Mouse (Mus musculus): ENCODE results near the gene Cspg4. TPM values are rescaled to one million over a fixed set of nuclear protein-coding genes. Genes with fewer than 3 reads are reported as not detected.
"Not testable (repeated sequence)": the region's sequence is repeated elsewhere in the genome, so short reads cannot be mapped to it uniquely, and the experiment has no call there.

Gene Cspg4
- polyA plus RNA-seq, 1 experiment from 2014 or later, result 23.9 TPM

GRCm38 (mm10) chr9:56930556-56930955 is 65.7 kb downstream of the Cspg4 start:
- Histone ChIP-seq H3K4me1 (replicated peaks; ENCODE audit: control insufficient read depth, insufficient read depth, low read length) (peaks cover 18% of the 10 kb centered on the region), H3K27me3 (ENCODE audit: control insufficient read depth, insufficient read depth, low read depth, low read length) (no peaks in the 10 kb centered on the region), H3K4me2 (ENCODE audit: low read depth, low read length) (no peak overlapping the region), H3K36me3 (ENCODE audit: control insufficient read depth, insufficient read depth, low read length) (no peaks in the 10 kb centered on the region; the same call in 1 of the 2 replicates), H3K9me3 (ENCODE audit: control insufficient read depth, low read length) (no peaks in the 10 kb centered on the region), H3K4me3 (ENCODE audit: low read length) (no peak overlapping the region), H3K27ac (ENCODE audit: low read length) (no peak overlapping the region), H3K9ac (ENCODE audit: low read length) (no peak overlapping the region)
- 46% methylated on average over 1 of the region's 1 CpGs for WGBS
- no peak for ATAC-seq (ENCODE audit: low read depth)

GRCm38 (mm10) chr9:56936861-56937222 is 72.0 kb downstream of the Cspg4 start:
- WGBS, result 17% methylated on average over 6 of the region's 6 CpGs
- no peaks in the 10 kb centered on the region for H3K9me3 ChIP-seq (ENCODE audit: control insufficient read depth, low read length)
- peaks cover 12% of the 10 kb centered on the region for H3K4me1 ChIP-seq (replicated peaks; ENCODE audit: control insufficient read depth, insufficient read depth, low read length)
- peak overlapping the region; percentile 65 for H3K27ac ChIP-seq (ENCODE audit: low read length)
- H3K4me2 ChIP-seq (ENCODE audit: low read depth, low read length), result peak overlapping the region; percentile 75
- no peaks in the 10 kb centered on the region for H3K36me3 ChIP-seq (ENCODE audit: control insufficient read depth, insufficient read depth, low read length)
- ATAC-seq (ENCODE audit: low read depth), result no peak
- peak overlapping the region; percentile 72 for H3K4me3 ChIP-seq (ENCODE audit: low read length)
- no peaks in the 10 kb centered on the region for H3K27me3 ChIP-seq (ENCODE audit: control insufficient read depth, insufficient read depth, low read depth, low read length)
- H3K9ac ChIP-seq (ENCODE audit: low read length), result peak overlapping the region; percentile 51

GRCm38 (mm10) chr9:56937223-56938160 is 72.7 kb downstream of the Cspg4 start, which contains the start of gene Imp3:
TSS of gene Imp3 (plus strand) at chr9:56937475.
- Histone ChIP-seq H3K4me2 (ENCODE audit: low read depth, low read length) (peak within 1 kb of the TSS; percentile 80), H3K36me3 (ENCODE audit: control insufficient read depth, insufficient read depth, low read length) (no peaks in the 10 kb centered on the region), H3K4me1 (replicated peaks; ENCODE audit: control insufficient read depth, insufficient read depth, low read length) (peaks cover 12% of the 10 kb centered on the region), H3K27ac (ENCODE audit: low read length) (peak within 1 kb of the TSS; percentile 94), H3K9ac (ENCODE audit: low read length) (peak within 1 kb of the TSS; percentile 85), H3K4me3 (ENCODE audit: low read length) (peak within 1 kb of the TSS; percentile 72), H3K9me3 (ENCODE audit: control insufficient read depth, low read length) (no peaks in the 10 kb centered on the region), H3K27me3 (ENCODE audit: control insufficient read depth, insufficient read depth, low read depth, low read length) (no peaks in the 10 kb centered on the region)
- under 1% methylated on average over 73 of the region's 73 CpGs for WGBS
- ATAC-seq (ENCODE audit: low read depth), result peak; percentile 96

- Histone ChIP-seq H3K9me3 (ENCODE audit: control insufficient read depth, low read length) (no peaks in the 10 kb centered on the region), H3K36me3 (ENCODE audit: control insufficient read depth, insufficient read depth, low read length) (no peaks in the 10 kb centered on the region), H3K4me3 (ENCODE audit: low read length) (peak overlapping the region; percentile 72), H3K9ac (ENCODE audit: low read length) (peak overlapping the region; percentile 85), H3K27ac (ENCODE audit: low read length) (peak overlapping the region; percentile 94), H3K27me3 (ENCODE audit: control insufficient read depth, insufficient read depth, low read depth, low read length) (no peaks in the 10 kb centered on the region), H3K4me1 (replicated peaks; ENCODE audit: control insufficient read depth, insufficient read depth, low read length) (peaks cover 12% of the 10 kb centered on the region), H3K4me2 (ENCODE audit: low read depth, low read length) (peak overlapping the region; percentile 80)
- under 1% methylated on average over 7 of the region's 7 CpGs for WGBS
- no peak for ATAC-seq (ENCODE audit: low read depth)
Observed at GRCm38 (mm10) chr9:56938374-56938773, 73.5 kb downstream of the Cspg4 start.

- WGBS, result 25% methylated on average over 3 of the region's 3 CpGs
- H3K4me1 ChIP-seq (replicated peaks; ENCODE audit: control insufficient read depth, insufficient read depth, low read length), result not testable (repeated sequence)
Observed at GRCm38 (mm10) chr9:56947481-56947880, 82.6 kb downstream of the Cspg4 start.

GRCm38 (mm10) chr9:56948699-56949098 is 83.9 kb downstream of the Cspg4 start:
- not testable (repeated sequence) for ATAC-seq (ENCODE audit: low read depth); H3K27me3 ChIP-seq (ENCODE audit: control insufficient read depth, insufficient read depth, low read depth, low read length); H3K4me1 ChIP-seq (replicated peaks; ENCODE audit: control insufficient read depth, insufficient read depth, low read length); H3K27ac ChIP-seq (ENCODE audit: low read length); H3K4me3 ChIP-seq (ENCODE audit: low read length); H3K36me3 ChIP-seq (ENCODE audit: control insufficient read depth, insufficient read depth, low read length); H3K4me2 ChIP-seq (ENCODE audit: low read depth, low read length); H3K9ac ChIP-seq (ENCODE audit: low read length); H3K9me3 ChIP-seq (ENCODE audit: control insufficient read depth, low read length)
- WGBS, result 73% methylated on average over 5 of the region's 5 CpGs

More at GRCm38 (mm10) chr9:56947481-56947880, 82.6 kb downstream of the Cspg4 start:
- ATAC-seq (ENCODE audit: low read depth); H3K9ac ChIP-seq (ENCODE audit: low read length); H3K4me2 ChIP-seq (ENCODE audit: low read depth, low read length); H3K27me3 ChIP-seq (ENCODE audit: control insufficient read depth, insufficient read depth, low read depth, low read length); H3K4me3 ChIP-seq (ENCODE audit: low read length); H3K9me3 ChIP-seq (ENCODE audit: control insufficient read depth, low read length); H3K27ac ChIP-seq (ENCODE audit: low read length); H3K36me3 ChIP-seq (ENCODE audit: control insufficient read depth, insufficient read depth, low read length): not testable (repeated sequence)

Other genes with a start within 250 kb of the Cspg4 start
- 3.2 and 3.3 TPM in 2 replicates for gene Lingo1, start 68.6 kb upstream of the Cspg4 start, polyA plus RNA-seq (2015; fragmentation: Nextera tagmentation; extraction: Ambion mirVana)
- 0.20 and 1.1 TPM in 2 replicates for gene Odf3l1, start 354 bp upstream of the Cspg4 start, polyA plus RNA-seq (2015; fragmentation: Nextera tagmentation; extraction: Ambion mirVana)
- 11.8 and 12.2 TPM in 2 replicates for gene Snx33, start 63.3 kb downstream of the Cspg4 start, polyA plus RNA-seq (2015; fragmentation: Nextera tagmentation; extraction: Ambion mirVana)
- gene Imp3, start 72.4 kb downstream of the Cspg4 start, polyA plus RNA-seq (2015; fragmentation: Nextera tagmentation; extraction: Ambion mirVana), result 73.3 and 80.2 TPM in 2 replicates
- 22.0 and 23.4 TPM in 2 replicates for gene Snupn, start 85.8 kb downstream of the Cspg4 start, polyA plus RNA-seq (2015; fragmentation: Nextera tagmentation; extraction: Ambion mirVana)
- gene Ptpn9, start 129.9 kb downstream of the Cspg4 start, polyA plus RNA-seq (2015; fragmentation: Nextera tagmentation; extraction: Ambion mirVana), result 20.6 and 21.7 TPM in 2 replicates
- 31.3 and 33.6 TPM in 2 replicates for gene Sin3a, start 207.0 kb downstream of the Cspg4 start, polyA plus RNA-seq (2015; fragmentation: Nextera tagmentation; extraction: Ambion mirVana)

Data from lung, embryonic 16.5 days (tissue).